Mouse (Mus musculus): ENCODE data around the gene Ccdc106. TPM values are rescaled to one million over a fixed set of nuclear protein-coding genes. Genes with fewer than 3 reads are reported as not detected.

Gene Ccdc106
- polyA plus RNA-seq, 1 experiment from 2014 or later, result 5.6 TPM

GRCm38 (mm10) chr7:4993347-4993998, 26.9 kb upstream of the Ccdc106 start:
- ATAC-seq (ENCODE audit: insufficient read depth) (no peak), DNase-seq (no peak)
- H3K4me3 ChIP-seq (ENCODE audit: low read depth, low read length), result 0 out of 2 replicates have a peak overlapping the region, but pooled peaks have one; percentile 4
- peaks cover 24% of the 10 kb centered on the region for H3K36me3 ChIP-seq (ENCODE audit: insufficient read depth)
- peaks cover 6% of the 10 kb centered on the region; the same call in 1 of the 2 replicates for H3K9me3 ChIP-seq (ENCODE audit: low read depth, low read length)
- H3K27ac ChIP-seq (ENCODE audit: low read depth), result no peak overlapping the region
- TF ChIP-seq CTCF (IDR thresholded peaks at IDR 0.05; ENCODE audit: low read depth), result no peak
- no peak overlapping the region for H3K9ac ChIP-seq
- 0 out of 2 replicates have a peak, but pooled peaks cover 3% of the 10 kb centered on the region for H3K27me3 ChIP-seq (ENCODE audit: insufficient read depth, low read length)
- peak overlapping the region; percentile 8; the same call in 1 of the 2 replicates for H3K4me2 ChIP-seq
- H3K4me1 ChIP-seq (ENCODE audit: insufficient read depth), result peaks cover 9% of the 10 kb centered on the region; the same call in 1 of the 2 replicates
- WGBS, result 46% methylated on average over 55 of the region's 55 CpGs

- Histone ChIP-seq H3K9me3 (ENCODE audit: low read depth, low read length) (peaks cover 6% of the 10 kb centered on the region; the same call in 1 of the 2 replicates), H3K9ac (no peak overlapping the region), H3K27ac (ENCODE audit: low read depth) (no peak overlapping the region), H3K4me1 (ENCODE audit: insufficient read depth) (peaks cover 9% of the 10 kb centered on the region; the same call in 1 of the 2 replicates), H3K4me3 (ENCODE audit: low read depth, low read length) (peak overlapping the region; percentile 67), H3K36me3 (ENCODE audit: insufficient read depth) (peaks cover 24% of the 10 kb centered on the region), H3K4me2 (peak overlapping the region; percentile 66; the same call in 1 of the 2 replicates), H3K27me3 (ENCODE audit: insufficient read depth, low read length) (0 out of 2 replicates have a peak, but pooled peaks cover 3% of the 10 kb centered on the region)
- DNase-seq (no peak), ATAC-seq (ENCODE audit: insufficient read depth) (no peak)
- TF ChIP-seq CTCF (IDR thresholded peaks at IDR 0.05; ENCODE audit: low read depth), result no peak
- 53% methylated on average over 59 of the region's 59 CpGs for WGBS
Measured at GRCm38 (mm10) chr7:4993999-4994788, 26.2 kb upstream of the Ccdc106 start.

GRCm38 (mm10) chr7:4995268-4996002, 24.9 kb upstream of the Ccdc106 start:
- Histone ChIP-seq H3K4me3 (ENCODE audit: low read depth, low read length) (peak overlapping the region; percentile 67), H3K4me1 (ENCODE audit: insufficient read depth) (peaks cover 9% of the 10 kb centered on the region; the same call in 1 of the 2 replicates), H3K4me2 (peak overlapping the region; percentile 66), H3K9me3 (ENCODE audit: low read depth, low read length) (peaks cover 6% of the 10 kb centered on the region; the same call in 1 of the 2 replicates), H3K36me3 (ENCODE audit: insufficient read depth) (peaks cover 24% of the 10 kb centered on the region), H3K27ac (ENCODE audit: low read depth) (peak overlapping the region; percentile 74; the same call in 1 of the 2 replicates), H3K9ac (peak overlapping the region; percentile 85), H3K27me3 (ENCODE audit: insufficient read depth, low read length) (0 out of 2 replicates have a peak, but pooled peaks cover 3% of the 10 kb centered on the region)
- ATAC-seq (ENCODE audit: insufficient read depth) (peak; percentile 13; the same call in 1 of the 2 replicates), DNase-seq (no peak)
- 7% methylated on average over 19 of the region's 19 CpGs for WGBS
- TF ChIP-seq CTCF (IDR thresholded peaks at IDR 0.05; ENCODE audit: low read depth), result no peak

GRCm38 (mm10) chr7:4996003-4996895, 24.1 kb upstream of the Ccdc106 start, which contains the start of gene Zfp579:
Zfp579 (minus strand) TSS chr7:4996158.
- Histone ChIP-seq H3K9ac (peak within 1 kb of the TSS; percentile 85), H3K27me3 (ENCODE audit: insufficient read depth, low read length) (0 out of 2 replicates have a peak, but pooled peaks cover 3% of the 10 kb centered on the region), H3K9me3 (ENCODE audit: low read depth, low read length) (peaks cover 6% of the 10 kb centered on the region; the same call in 1 of the 2 replicates), H3K4me2 (peak within 1 kb of the TSS; percentile 66), H3K4me3 (ENCODE audit: low read depth, low read length) (peak within 1 kb of the TSS; percentile 67), H3K4me1 (ENCODE audit: insufficient read depth) (peaks cover 9% of the 10 kb centered on the region; the same call in 1 of the 2 replicates), H3K27ac (ENCODE audit: low read depth) (peak within 1 kb of the TSS; percentile 74), H3K36me3 (ENCODE audit: insufficient read depth) (peaks cover 24% of the 10 kb centered on the region)
- ATAC-seq (ENCODE audit: insufficient read depth), result peak; percentile 89
- DNase-seq, result peak; percentile 95
- no peak for TF ChIP-seq CTCF (IDR thresholded peaks at IDR 0.05; ENCODE audit: low read depth)
- WGBS, result 5% methylated on average over 15 of the region's 26 CpGs

GRCm38 (mm10) chr7:4996934-4997333, 23.4 kb upstream of the Ccdc106 start:
- TF ChIP-seq CTCF (IDR thresholded peaks at IDR 0.05; ENCODE audit: low read depth), result no peak
- Histone ChIP-seq H3K27ac (ENCODE audit: low read depth) (peak overlapping the region; percentile 74), H3K4me1 (ENCODE audit: insufficient read depth) (peaks cover 9% of the 10 kb centered on the region; the same call in 1 of the 2 replicates), H3K9ac (no peak overlapping the region), H3K27me3 (ENCODE audit: insufficient read depth, low read length) (0 out of 2 replicates have a peak, but pooled peaks cover 3% of the 10 kb centered on the region), H3K4me2 (peak overlapping the region; percentile 66), H3K4me3 (ENCODE audit: low read depth, low read length) (peak overlapping the region; percentile 67), H3K9me3 (ENCODE audit: low read depth, low read length) (peaks cover 6% of the 10 kb centered on the region; the same call in 1 of the 2 replicates), H3K36me3 (ENCODE audit: insufficient read depth) (peaks cover 20% of the 10 kb centered on the region)
- DNase-seq, result peak; percentile 33
- ATAC-seq (ENCODE audit: insufficient read depth), result no peak
- WGBS, result 57% methylated on average over 6 of the region's 8 CpGs
